Mouse (Mus musculus) MEL (cell line): ENCODE results near the gene Vill. TPM values are rescaled to one million over a fixed set of nuclear protein-coding genes. Genes with fewer than 3 reads are reported as not detected.

Source experiments
- DNase-seq: peaks from one replicate; pipeline ENCODE4 v3.0.0; 2011; ENCODE audit warnings: low read depth, low spot score
- H3K27ac ChIP-seq: 2 replicates; pipeline ENCODE4 v1.5.1; 2012; ENCODE audit warnings: low read depth, mild to moderate bottlenecking, control low read depth, low read length, moderate library complexity; ENCODE audit not compliant: control insufficient read depth
- H3K27me3 ChIP-seq, 2 experiments: fragments of 150-350 bp in 1 of 2; sonication (generic) in 1 of 2; 2 replicates each; pipeline ENCODE4 v1.6.1; 2012; ENCODE audit warnings: low read length in 2 of 2, mild to moderate bottlenecking in 2 of 2, improper control_type of control experiment in 1 of 2, moderate library complexity in 1 of 2; ENCODE audit not compliant: insufficient read depth in 2 of 2, control insufficient read depth in 1 of 2
- H3K36me3 ChIP-seq, 2 experiments: 2 replicates each; pipeline ENCODE4 v1.6.1; 2012 to 2014; ENCODE audit warnings: low read length in 2 of 2, improper control_type of control experiment in 1 of 2, inconsistent platforms in 1 of 2, mild to moderate bottlenecking in 1 of 2; ENCODE audit not compliant: insufficient read depth in 2 of 2, control insufficient read depth in 1 of 2
- H3K4me1 ChIP-seq, 2 experiments: fragments of 150-350 bp in 1 of 2; sonication (generic) in 1 of 2; 2 replicates each; pipeline ENCODE4 v1.6.1; 2012; ENCODE audit warnings: low read length in 2 of 2, improper control_type of control experiment in 1 of 2, mild to moderate bottlenecking in 1 of 2; ENCODE audit not compliant: insufficient read depth in 2 of 2, control insufficient read depth in 1 of 2
- H3K4me3 ChIP-seq, 2 experiments: fragments of 150-350 bp in 1 of 2; sonication (generic) in 1 of 2; 2 replicates each; pipeline ENCODE4 v1.5.1; 2012; ENCODE audit warnings: low read depth in 2 of 2, low read length in 2 of 2, mild to moderate bottlenecking in 2 of 2, moderate library complexity in 2 of 2, control low read depth in 1 of 2, improper control_type of control experiment in 1 of 2; ENCODE audit not compliant: control insufficient read depth in 1 of 2, insufficient read depth in 1 of 2
- H3K79me2 ChIP-seq: 2 replicates; pipeline ENCODE4 v1.6.1; 2012; ENCODE audit warnings: mild to moderate bottlenecking, low read length, moderate library complexity; ENCODE audit not compliant: control insufficient read depth, poor library complexity, insufficient read depth
- H3K9ac ChIP-seq: 2 replicates; pipeline ENCODE4 v1.6.1; 2012; ENCODE audit warnings: low read depth, mild to moderate bottlenecking, control low read depth, low read length, moderate library complexity; ENCODE audit not compliant: control insufficient read depth, poor library complexity, severe bottlenecking
- H3K9me3 ChIP-seq: fragments of 150-350 bp; sonication (generic); replicated peaks from 2 replicates; pipeline ENCODE4 v1.6.1; 2012; ENCODE audit warnings: mild to moderate bottlenecking, low read length, improper control_type of control experiment, moderate library complexity; ENCODE audit not compliant: insufficient read depth
- BHLHE40 ChIP-seq: IDR thresholded peaks from 2 replicates; pipeline ENCODE4 v1.6.1; 2012; ENCODE audit warnings: low read depth, mild to moderate bottlenecking, inconsistent platforms, low read length, improper control_type of control experiment, borderline replicate concordance
- CHD1 ChIP-seq: IDR thresholded peaks from 2 replicates; pipeline ENCODE4 v1.6.1; 2012; ENCODE audit warnings: low read depth, mild to moderate bottlenecking, inconsistent platforms, low read length, improper control_type of control experiment
- CTCF ChIP-seq, 3 experiments: IDR thresholded peaks in 2 of 3; conservative IDR thresholded peaks in 1 of 3; 2 replicates each; pipeline ENCODE4 v1.5.1; 2011 to 2012; ENCODE audit warnings: low read length in 3 of 3, low read depth in 2 of 3, mild to moderate bottlenecking in 2 of 3, improper control_type of control experiment in 1 of 3, inconsistent platforms in 1 of 3, mixed read lengths in 1 of 3, moderate library complexity in 1 of 3; ENCODE audit not compliant: control insufficient read depth in 1 of 3, insufficient read depth in 1 of 3, poor library complexity in 1 of 3, severe bottlenecking in 1 of 3
- E2F4 ChIP-seq: IDR thresholded peaks from 2 replicates; pipeline ENCODE4 v1.6.1; 2011; ENCODE audit warnings: low read depth, low read length, improper control_type of control experiment, borderline replicate concordance
- EP300 ChIP-seq, 2 experiments: IDR thresholded peaks; 2 replicates each; pipeline ENCODE4 v1.6.1; 2011; ENCODE audit warnings: improper control_type of control experiment in 2 of 2, low read length in 2 of 2, low read depth in 1 of 2, mild to moderate bottlenecking in 1 of 2
- GATA1 ChIP-seq: IDR thresholded peaks from 2 replicates; pipeline ENCODE4 v1.6.1; 2011; ENCODE audit warnings: low read depth, low read length, improper control_type of control experiment
- HCFC1 ChIP-seq: IDR thresholded peaks from 2 replicates; pipeline ENCODE4 v1.6.1; 2012; ENCODE audit warnings: low read depth, mild to moderate bottlenecking, inconsistent platforms, low read length, improper control_type of control experiment, moderate library complexity
- JUND ChIP-seq: IDR thresholded peaks from 2 replicates; pipeline ENCODE4 v1.6.1; 2011; ENCODE audit warnings: low read depth, mild to moderate bottlenecking, improper control_type of control experiment, low read length
- KAT2A ChIP-seq: conservative IDR thresholded peaks from 2 replicates; pipeline ENCODE4 v1.6.1; 2012; ENCODE audit warnings: low read depth, low read length, improper control_type of control experiment, inconsistent platforms
- MAX ChIP-seq: IDR thresholded peaks from 2 replicates; pipeline ENCODE4 v1.6.1; 2011; ENCODE audit warnings: low read length, improper control_type of control experiment
- MYB ChIP-seq: IDR thresholded peaks from 2 replicates; pipeline ENCODE4 v1.6.1; 2011; ENCODE audit warnings: mild to moderate bottlenecking, low read depth, low read length, improper control_type of control experiment
- MYC ChIP-seq: IDR thresholded peaks from 2 replicates; pipeline ENCODE4 v1.6.1; 2011; ENCODE audit warnings: low read depth, mild to moderate bottlenecking, low read length, improper control_type of control experiment, moderate library complexity
- NELFE ChIP-seq: IDR thresholded peaks from 2 replicates; pipeline ENCODE4 v1.6.1; 2011; ENCODE audit warnings: low read depth, low read length, improper control_type of control experiment
- POLR2A ChIP-seq, 2 experiments: IDR thresholded peaks; 2 replicates each; pipeline ENCODE4 v1.6.1; 2011 to 2012; ENCODE audit warnings: low read length in 2 of 2, mild to moderate bottlenecking in 2 of 2, control low read depth in 1 of 2, improper control_type of control experiment in 1 of 2, low read depth in 1 of 2, moderate library complexity in 1 of 2; ENCODE audit not compliant: control insufficient read depth in 1 of 2, insufficient read depth in 1 of 2, poor library complexity in 1 of 2
- POLR2AphosphoS2 ChIP-seq: IDR thresholded peaks from 2 replicates; pipeline ENCODE4 v1.6.1; 2011; ENCODE audit warnings: low read length, improper control_type of control experiment
- POLR2AphosphoS5 ChIP-seq: IDR thresholded peaks from 2 replicates; pipeline ENCODE4 v1.6.1; 2012; ENCODE audit warnings: low read depth, borderline replicate concordance, mild to moderate bottlenecking, inconsistent platforms, low read length, moderate library complexity, mixed read lengths
- RAD21 ChIP-seq: IDR thresholded peaks from 2 replicates; pipeline ENCODE4 v1.6.1; 2011; ENCODE audit warnings: mild to moderate bottlenecking, low read depth, low read length, improper control_type of control experiment
- SIN3A ChIP-seq: IDR thresholded peaks from 2 replicates; pipeline ENCODE4 v1.6.1; 2012; ENCODE audit warnings: low read length, improper control_type of control experiment, inconsistent platforms
- SMC3 ChIP-seq: IDR thresholded peaks from 2 replicates; pipeline ENCODE4 v1.6.1; 2011; ENCODE audit warnings: low read depth, low read length, improper control_type of control experiment
- TAL1 ChIP-seq: IDR thresholded peaks from 2 replicates; pipeline ENCODE4 v1.6.1; 2012; ENCODE audit warnings: mild to moderate bottlenecking, inconsistent platforms, low read length, moderate library complexity, mixed read lengths
- TBP ChIP-seq: IDR thresholded peaks from 2 replicates; pipeline ENCODE4 v1.8.0; 2011; ENCODE audit warnings: low read depth, low read length, improper control_type of control experiment
- TCF12 ChIP-seq: IDR thresholded peaks from 2 replicates; pipeline ENCODE4 v1.6.1; 2014; ENCODE audit warnings: low read depth, mild to moderate bottlenecking, inconsistent platforms, low read length, improper control_type of control experiment, moderate library complexity
- UBTF ChIP-seq: IDR thresholded peaks from 2 replicates; pipeline ENCODE4 v1.6.1; 2012; ENCODE audit warnings: low read depth, mild to moderate bottlenecking, inconsistent platforms, low read length, improper control_type of control experiment, moderate library complexity, borderline replicate concordance; ENCODE audit not compliant: insufficient read depth
- USF1 ChIP-seq: IDR thresholded peaks from 2 replicates; pipeline ENCODE4 v1.6.1; 2014; ENCODE audit warnings: low read depth, mild to moderate bottlenecking, inconsistent platforms, low read length, improper control_type of control experiment, moderate library complexity
- ZC3H11A ChIP-seq: IDR thresholded peaks from 2 replicates; pipeline ENCODE4 v1.6.1; 2012; ENCODE audit warnings: low read depth, mild to moderate bottlenecking, inconsistent platforms, low read length, improper control_type of control experiment
- ZKSCAN1 ChIP-seq: IDR thresholded peaks from 2 replicates; pipeline ENCODE4 v1.6.1; 2012; ENCODE audit warnings: low read depth, mild to moderate bottlenecking, inconsistent platforms, low read length, improper control_type of control experiment, moderate library complexity
- ZMIZ1 ChIP-seq: IDR thresholded peaks from 2 replicates; pipeline ENCODE4 v1.6.1; 2012; ENCODE audit warnings: low read depth, mild to moderate bottlenecking, inconsistent platforms, low read length, improper control_type of control experiment, moderate library complexity
- ZNF384 ChIP-seq: IDR thresholded peaks from 2 replicates; pipeline ENCODE4 v1.6.1; 2012; ENCODE audit warnings: low read depth, mild to moderate bottlenecking, inconsistent platforms, low read length, improper control_type of control experiment
- polyA plus RNA-seq, 2 experiments: library from polyadenylated mRNA; stranded (reverse) in 1 of 2; unstranded in 1 of 2; fragments of >175 nt in 1 of 2; fragments of >200 nt in 1 of 2; gene quantifications; 2 replicates each; pipeline versions ENCODE4 v1.2.1 to v1.2.4; 2012; ENCODE audit warnings: low replicate concordance in 2 of 2, low read depth in 1 of 2; ENCODE audit not compliant: insufficient read length in 2 of 2, insufficient read depth in 1 of 2, missing spikeins in 1 of 2
- total RNA-seq: library from RNA; depleted of rRNA; stranded (reverse); fragments of 300-350 nt; gene quantifications from 2 replicates; pipeline ENCODE4 v1.2.3, GENCODE M21; 2012

Vill gene
- total and polyA plus RNA-seq, 3 experiments, result 76.2 to 197 (median 90.9) TPM

DNA sequence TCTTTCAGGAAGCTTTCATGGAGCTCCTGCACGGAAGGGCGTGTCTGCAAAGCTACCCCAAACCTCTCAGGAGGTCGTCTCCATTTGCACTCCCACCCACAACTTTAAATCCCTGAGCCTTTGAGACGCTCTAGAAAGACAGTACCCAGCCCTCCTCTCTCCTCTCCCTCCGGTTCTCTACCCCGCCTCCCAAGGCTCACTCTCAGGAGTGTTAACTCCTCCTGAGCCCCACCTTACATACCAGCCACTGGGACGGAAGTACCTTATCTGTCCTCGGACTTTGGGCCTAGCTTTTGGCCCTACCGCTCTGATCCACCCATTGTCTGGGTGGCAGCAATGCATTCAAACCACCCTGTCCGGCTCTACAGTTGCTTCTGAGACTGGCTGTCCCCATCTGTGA is 31.4 kb downstream of the Vill start:
- no peaks in the 10 kb centered on the region for H3K9me3 ChIP-seq

DNA sequence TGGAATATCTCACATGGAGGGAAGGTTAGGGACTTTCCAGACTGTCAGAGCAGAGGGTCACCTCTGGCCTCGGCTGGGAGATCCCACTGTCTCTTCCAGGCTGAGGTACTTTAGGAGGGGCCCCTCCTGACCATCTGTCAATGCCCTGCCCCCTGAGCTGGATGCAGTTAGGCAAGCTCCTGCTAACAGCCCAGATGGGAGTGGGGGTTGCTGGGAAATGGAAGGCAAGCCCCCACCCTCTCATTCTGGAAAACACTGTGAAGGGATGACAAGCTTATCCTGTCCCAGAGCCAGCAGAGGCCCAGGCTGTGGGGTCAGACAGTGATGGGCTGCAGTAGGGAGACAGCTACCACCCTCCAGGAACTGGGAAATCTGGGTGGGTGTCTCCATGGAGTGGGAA is 33.9 kb downstream of the Vill start:
- no peak overlapping the region for H3K9ac ChIP-seq
- no peak overlapping the region for H3K4me3 ChIP-seq
- DNase-seq, result no peak
- H3K9me3 ChIP-seq, result no peaks in the 10 kb centered on the region
- H3K4me1 ChIP-seq, result 0 out of 4 replicates have a peak, but pooled peaks cover 0 to 5% of the 10 kb centered on the region in 2 experiments
- no peak overlapping the region for H3K27ac ChIP-seq
- TF ChIP-seq CTCF (IDR thresholded peaks at IDR 0.05 in 2 of 3, conservative IDR thresholded peaks at IDR 0.05 in 1 of 3; ENCODE audit: control insufficient read depth in 1 of 3, insufficient read depth in 1 of 3, low read depth in 2 of 3, low read length in 3 of 3, poor library complexity in 1 of 3, severe bottlenecking in 1 of 3) (no peak), MYB (no peak), ZMIZ1 (no peak), E2F4 (no peak), HCFC1 (no peak), TBP (no peak), TAL1 (no peak), RAD21 (no peak), NELFE (no peak), CHD1 (no peak), ZKSCAN1 (no peak), POLR2AphosphoS5 (no peak), POLR2AphosphoS2 (no peak), MAX (no peak), ZC3H11A (no peak), KAT2A (no peak), SMC3 (no peak), UBTF (no peak), GATA1 (no peak)
- H3K36me3 ChIP-seq, result no peaks in the 10 kb centered on the region
- no peaks in the 10 kb centered on the region for H3K27me3 ChIP-seq
- no peaks in the 10 kb centered on the region for H3K79me2 ChIP-seq

More for the DNA sequence above, 31.4 kb downstream of the Vill start:
- DNase-seq, result no peak
- Histone ChIP-seq H3K27ac (no peak overlapping the region), H3K9ac (no peak overlapping the region), H3K4me1 (0 out of 4 replicates have a peak, but pooled peaks cover 0 to 5% of the 10 kb centered on the region in 2 experiments), H3K27me3 (no peaks in the 10 kb centered on the region), H3K36me3 (no peaks in the 10 kb centered on the region), H3K4me3 (no peak overlapping the region), H3K79me2 (no peaks in the 10 kb centered on the region)
- TF ChIP-seq ZNF384 (no peak), TCF12 (no peak), MYC (no peak), ZMIZ1 (no peak), SIN3A (no peak), BHLHE40 (no peak), POLR2A (IDR thresholded peaks at IDR 0.05; ENCODE audit: control insufficient read depth in 1 of 2, insufficient read depth in 1 of 2, low read depth in 1 of 2, low read length in 2 of 2, poor library complexity in 1 of 2) (no peak), CHD1 (no peak), EP300 (IDR thresholded peaks at IDR 0.05; ENCODE audit: low read depth in 1 of 2, low read length in 2 of 2) (no peak), JUND (no peak), ZC3H11A (no peak), USF1 (no peak), RAD21 (no peak), GATA1 (no peak)
